Mouse (Mus musculus): ENCODE data around the gene E330017A01Rik.

GRCm38 (mm10) chr16:58678660-58679059 lies 40.1 kb upstream of the E330017A01Rik start:
- TF ChIP-seq CTCF (IDR thresholded peaks at IDR 0.05; ENCODE audit: low read depth) (peak; percentile 15; the same call in 1 of the 2 replicates), EP300 (IDR thresholded peaks at IDR 0.05; ENCODE audit: low read depth) (no peak)
